Mouse (Mus musculus) frontal cortex, adult (tissue): ENCODE measurements around the gene Map2k3.

Experiments used
- ATAC-seq: cut with Nextera tagmentation; 2 replicates; pipeline ENCODE4 v1.9.2; 2017; ENCODE audit warnings: mild to moderate bottlenecking, moderate library complexity, mixed read lengths; ENCODE audit not compliant: low TSS enrichment

The Map2k3 gene

DNA sequence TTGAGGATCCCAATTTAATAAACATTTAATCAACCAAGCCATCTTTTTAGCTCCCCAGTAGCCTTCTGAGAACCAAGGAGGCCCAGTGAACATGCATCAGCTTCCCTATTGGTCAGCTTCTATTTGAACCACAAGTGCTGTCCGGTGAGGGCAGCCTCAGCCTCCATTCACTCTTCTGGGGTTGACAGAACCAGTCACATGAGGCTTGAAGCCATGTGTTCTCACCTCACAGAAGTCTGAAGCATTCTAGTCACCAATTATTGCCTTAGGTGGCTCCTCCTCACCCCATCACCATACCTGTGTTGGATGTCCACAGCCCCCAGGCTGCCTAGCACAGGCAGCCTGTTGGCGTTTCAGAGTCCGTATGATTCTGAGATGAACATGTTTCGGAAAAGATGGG is 27.1 kb downstream of the Map2k3 start:
- no peak for ATAC-seq

DNA sequence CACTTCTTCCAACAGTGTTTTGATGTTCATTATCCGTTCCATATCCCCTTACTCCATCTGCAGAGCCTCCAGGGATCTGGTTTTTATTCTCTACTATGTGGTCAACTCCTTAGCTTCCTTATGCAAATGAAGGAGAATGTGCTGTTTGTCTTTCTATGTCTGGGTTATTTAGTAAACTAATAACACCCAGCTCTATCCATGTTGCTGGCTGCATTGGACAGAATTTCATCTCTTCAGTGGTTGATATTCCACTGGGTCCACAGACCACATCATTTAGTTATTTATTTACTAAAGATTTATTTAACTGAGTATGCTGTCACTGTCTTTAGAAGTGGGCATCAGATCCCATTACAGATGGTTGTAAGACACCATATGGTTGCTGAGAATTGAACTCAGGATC is 29.3 kb downstream of the Map2k3 start:
- no peak for ATAC-seq

DNA sequence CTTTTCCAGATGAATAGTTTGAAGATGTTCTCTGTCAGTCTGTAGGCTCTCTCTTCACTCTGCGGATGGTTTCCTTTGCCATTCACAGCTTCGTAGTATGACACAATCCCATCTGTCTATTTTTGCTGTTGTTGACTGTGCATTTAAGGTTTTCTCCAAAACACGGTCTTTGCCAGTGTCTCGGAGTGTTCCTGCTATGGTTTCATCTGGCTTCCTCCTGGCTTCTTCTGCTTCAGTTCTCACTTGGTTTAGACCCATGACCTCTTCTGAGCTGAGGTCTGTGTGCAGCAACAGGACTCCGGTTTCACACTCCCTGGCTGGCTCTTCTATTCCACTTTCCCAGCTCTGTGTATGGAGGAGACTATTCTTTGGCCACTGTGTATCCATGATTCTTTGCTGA is 30.9 kb downstream of the Map2k3 start:
- ATAC-seq, result no peak

DNA sequence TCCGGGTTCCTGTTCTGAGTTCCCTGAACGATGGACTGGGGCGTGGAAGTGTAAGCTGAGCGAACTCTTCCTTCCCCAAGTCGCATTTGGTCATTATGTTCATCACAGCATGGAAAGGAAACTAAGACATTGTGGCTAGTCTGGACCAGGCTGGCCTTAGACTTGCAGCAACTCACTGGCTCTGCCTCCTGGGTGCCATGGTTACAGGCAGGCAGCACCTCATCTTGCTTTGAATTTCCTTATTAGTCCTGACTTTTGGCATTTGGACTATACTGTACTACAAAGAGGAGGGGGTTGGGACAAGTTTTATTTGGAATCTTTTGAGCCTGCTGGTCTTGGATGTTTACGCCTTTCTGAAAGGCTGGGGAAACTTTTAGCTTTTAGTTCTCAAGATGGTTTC is 35.1 kb downstream of the Map2k3 start:
- no peak for ATAC-seq

DNA sequence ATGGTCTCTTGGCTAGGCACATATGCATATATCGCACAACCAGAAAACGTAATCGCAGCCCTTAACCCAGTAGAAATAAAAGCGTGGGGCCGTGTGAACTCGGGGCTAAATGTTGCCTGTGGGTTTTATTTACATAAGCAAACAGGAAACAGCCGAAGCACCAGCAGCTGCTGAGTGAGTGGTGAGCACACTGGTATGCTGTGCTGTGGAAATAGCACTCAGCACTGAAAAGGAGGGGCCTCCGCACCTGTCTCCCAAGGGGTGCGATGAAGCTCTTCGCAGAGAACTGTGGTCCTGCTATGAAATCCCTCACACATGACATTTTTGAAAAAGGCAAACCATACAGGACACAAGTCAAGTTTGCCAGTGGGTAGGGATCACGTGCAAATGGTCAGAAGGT is 43.3 kb downstream of the Map2k3 start:
- no peak for ATAC-seq

DNA sequence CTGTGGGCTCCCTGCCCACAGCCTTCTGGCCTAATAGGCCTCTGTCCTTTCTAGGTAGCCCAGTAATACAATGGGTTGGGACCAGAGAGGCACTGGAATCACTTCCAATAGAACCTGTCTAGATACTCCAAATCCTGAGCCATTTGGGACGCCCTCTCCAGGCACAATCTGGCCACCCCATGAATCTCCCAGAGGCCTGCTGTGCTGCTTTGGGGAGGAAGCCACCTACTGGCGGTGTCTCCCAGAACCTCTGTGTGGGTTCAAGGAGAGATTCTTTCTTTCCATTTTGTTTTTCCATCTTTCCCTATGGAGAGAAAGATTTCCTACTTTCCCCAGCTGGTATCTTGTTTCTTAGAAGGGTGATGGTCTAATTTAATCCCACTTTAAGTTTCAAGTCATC is 44.4 kb downstream of the Map2k3 start:
- ATAC-seq, result no peak

DNA sequence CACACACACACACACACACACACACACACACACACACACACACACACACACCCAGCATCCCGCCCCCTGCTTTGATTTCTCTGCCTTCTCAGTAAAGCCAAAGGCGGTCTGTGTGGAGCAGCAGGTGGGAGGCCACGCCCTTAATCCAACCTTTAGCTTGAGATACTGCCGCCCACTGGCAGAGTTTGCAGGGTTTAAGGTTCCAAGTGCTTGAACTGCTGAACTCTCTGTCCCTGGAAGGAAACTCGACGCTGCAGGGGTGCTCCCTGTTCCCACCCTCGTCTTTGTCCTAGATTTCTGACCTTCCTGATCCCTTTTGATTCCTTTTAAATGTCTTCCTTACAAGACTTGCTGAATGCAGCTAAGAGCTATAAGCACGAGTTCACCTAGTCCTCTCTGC is 44.9 kb downstream of the Map2k3 start:
- ATAC-seq, result no peak

DNA sequence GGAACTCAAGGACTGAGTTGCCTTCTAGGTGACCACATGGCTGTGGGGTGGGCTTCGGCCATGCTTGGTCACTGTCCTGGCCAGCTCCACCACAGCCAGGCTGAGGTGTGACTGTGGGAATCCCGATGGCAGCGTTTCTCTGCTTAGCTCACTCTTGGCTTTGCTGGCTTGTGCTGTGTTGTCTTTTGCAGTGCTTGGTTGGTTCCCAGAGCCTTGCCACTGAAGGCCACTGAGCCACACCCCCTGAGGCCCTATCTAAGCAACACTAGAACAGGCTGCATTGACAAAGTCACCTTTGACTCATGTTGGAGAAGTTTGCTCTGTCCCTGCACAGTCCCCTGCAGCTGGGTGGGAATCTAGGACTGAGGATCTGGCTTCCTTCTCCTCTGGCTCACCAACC is 45.3 kb downstream of the Map2k3 start:
- no peak for ATAC-seq

DNA sequence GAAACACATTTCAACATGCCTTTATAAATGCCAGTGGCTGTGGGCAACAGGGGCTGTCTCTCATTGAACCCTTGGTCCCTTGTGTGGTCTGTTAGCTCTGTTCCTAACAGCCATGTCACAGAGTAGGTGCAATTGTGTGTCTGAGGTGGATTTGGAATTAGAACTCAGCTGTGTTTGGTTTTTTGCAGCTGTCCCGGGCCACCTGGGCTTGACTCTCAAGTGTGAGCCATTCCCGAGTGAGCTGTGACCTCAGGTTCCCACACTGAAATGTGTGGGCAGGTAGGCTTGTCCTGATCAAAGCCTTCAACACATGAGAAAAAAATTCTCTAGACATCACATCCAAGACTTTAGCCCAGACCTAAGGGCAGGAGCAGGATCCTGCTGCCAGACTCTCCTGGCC is 46.8 kb downstream of the Map2k3 start:
- no peak for ATAC-seq

DNA sequence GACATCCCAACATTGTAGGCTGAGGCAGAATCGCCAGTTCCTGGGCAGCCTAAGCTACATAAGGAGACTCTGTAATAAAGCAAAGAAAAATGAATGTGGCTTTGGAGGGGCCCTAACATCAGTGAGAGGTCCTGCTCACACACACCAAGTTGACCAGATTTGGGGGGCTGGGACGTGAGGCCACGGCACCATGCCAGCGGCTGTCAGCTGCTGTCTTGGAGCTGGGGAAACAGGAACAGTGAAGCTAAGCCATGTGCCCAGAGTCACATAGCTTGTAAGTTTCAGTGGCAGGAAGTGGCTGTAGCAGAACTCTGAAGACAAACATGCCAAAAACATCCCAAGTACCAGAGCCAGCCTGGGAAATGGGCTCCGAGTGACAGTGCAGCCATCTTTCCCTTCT is 48.0 kb downstream of the Map2k3 start:
- ATAC-seq, result no peak

DNA sequence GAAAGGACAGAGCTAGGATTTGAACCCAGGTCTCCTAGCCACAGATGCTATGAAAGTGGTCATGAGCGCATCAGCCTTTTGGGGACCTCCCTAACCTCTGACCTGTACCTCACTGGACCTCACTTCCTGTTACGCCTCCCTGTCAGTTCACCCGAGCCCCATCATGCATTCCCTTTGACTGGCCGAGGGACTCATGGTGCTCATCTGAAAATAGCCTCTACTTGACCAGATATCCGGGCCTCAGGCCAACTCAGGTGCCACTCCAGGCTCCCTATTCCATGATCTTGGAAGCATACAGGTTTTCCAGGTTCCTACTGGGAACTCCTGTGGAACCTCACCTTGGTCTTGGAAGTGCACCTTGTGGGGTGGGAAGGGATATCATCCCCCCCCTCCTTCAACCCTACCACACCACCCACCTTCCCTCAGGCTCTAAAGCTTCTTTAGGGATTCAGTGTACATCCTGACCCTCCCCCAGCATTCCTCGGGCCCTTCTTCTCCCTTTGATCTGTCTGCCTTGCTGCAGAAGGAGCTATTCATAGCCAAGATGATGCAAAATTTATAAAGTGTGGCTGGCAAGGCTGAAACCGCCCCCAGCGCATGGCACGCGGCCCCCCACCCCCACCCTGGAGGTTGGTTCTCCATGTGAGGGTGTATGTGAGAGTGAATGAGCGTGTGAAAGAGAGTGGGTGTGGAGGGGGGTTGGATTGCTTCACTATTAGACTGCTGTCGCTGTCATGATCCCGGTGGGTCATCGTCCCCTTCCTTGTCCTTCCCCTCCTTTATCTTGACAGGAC is 50.1 kb downstream of the Map2k3 start:
- ATAC-seq, result no peak

DNA sequence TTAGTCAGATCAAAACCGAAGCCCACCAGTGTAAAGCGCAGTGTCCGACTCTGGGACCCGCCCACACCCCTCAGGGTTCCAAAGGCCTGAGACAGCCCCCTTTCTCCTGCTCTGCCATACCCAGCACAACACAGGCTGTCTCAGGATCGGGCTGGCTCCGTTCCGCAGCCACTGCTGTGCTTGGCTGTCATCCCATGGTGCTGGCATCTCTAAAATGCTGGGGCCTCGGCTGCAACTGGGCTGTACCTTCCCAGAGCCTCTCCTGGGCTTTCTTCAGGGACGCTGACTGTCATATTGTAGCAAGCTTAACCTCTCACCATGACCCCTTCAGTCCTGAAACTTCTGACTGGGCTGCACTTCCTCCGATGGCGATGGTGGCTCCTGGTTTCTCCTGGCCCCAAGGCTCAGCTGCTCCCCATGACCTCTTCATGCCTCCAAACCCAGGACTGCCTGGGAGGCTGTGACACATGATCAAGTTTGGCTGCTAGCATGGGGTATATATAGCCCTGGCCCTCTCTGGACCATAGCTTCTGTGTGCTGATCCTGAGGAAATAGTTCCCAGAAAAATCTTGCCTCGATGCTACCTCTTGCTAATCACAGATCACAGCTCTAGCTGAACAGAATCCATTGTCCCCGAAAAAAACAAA is 53.2 kb downstream of the Map2k3 start:
- peak; percentile 47; the same call in 1 of the 2 replicates for ATAC-seq

DNA sequence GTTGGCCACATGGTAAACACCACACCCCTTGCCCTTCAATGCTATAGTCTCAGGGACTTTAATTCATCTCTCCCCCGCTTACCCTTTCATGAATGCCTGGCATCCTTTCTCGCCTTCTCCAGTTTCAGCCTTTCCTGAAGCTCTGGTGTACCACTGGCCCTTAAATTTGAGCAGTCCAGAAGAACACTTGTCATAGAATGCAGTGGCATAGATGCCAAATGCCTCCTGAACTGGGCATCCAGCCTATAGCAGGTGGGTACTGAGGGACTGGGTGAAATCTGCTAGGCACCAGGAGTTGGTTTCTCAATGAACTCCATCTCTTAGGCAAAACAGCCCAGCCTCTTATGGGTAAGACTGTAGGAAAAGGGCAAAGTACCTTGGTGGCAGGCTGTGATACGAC is 58.6 kb downstream of the Map2k3 start:
- ATAC-seq, result no peak
